Mouse (Mus musculus): ENCODE data around the gene G0s2. TPM values are rescaled to one million over a fixed set of nuclear protein-coding genes. Genes with fewer than 3 reads are reported as not detected.

Gene G0s2
- total and polyA plus RNA-seq, 2 experiments from 2014 or later, result 5.3 to 5.8 TPM

DNA sequence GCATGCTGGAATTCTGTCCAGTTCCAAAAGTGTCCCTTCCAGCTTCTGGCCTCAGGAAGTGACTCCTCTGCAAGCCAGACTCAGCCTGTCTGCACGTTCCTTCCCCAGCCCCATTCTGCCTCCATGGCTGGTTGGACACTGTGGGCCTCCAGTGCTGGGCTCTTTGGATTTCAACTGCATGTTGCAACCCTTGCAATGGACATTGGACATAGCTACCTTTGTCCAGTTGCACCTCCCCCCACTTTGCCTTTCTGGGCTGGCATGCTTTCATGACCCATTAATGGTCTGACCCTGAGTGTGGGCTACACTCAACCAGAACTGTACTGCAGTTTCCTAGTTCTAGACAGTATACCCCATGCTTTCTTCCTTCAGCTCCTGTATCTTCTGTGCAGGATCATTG lies 38.6 kb upstream of the G0s2 start:
- Histone ChIP-seq H3K4me2 (ENCODE audit: low read depth, low read length, poor library complexity, severe bottlenecking) (no peak overlapping the region), H3K27ac (ENCODE audit: low read depth, low read length) (no peak overlapping the region), H3K36me3 (ENCODE audit: insufficient read depth, low read length) (no peaks in the 10 kb centered on the region), H3K9ac (replicated peaks; ENCODE audit: low read length, poor library complexity, severe bottlenecking) (no peak overlapping the region), H3K4me1 (ENCODE audit: insufficient read depth, low read length) (no peaks in the 10 kb centered on the region), H3K4me3 (ENCODE audit: low read depth, low read length) (no peak overlapping the region), H3K9me3 (ENCODE audit: low read length) (no peaks in the 10 kb centered on the region), H3K27me3 (ENCODE audit: insufficient read depth, low read length) (no peaks in the 10 kb centered on the region)
- no peak for TF ChIP-seq CTCF (IDR thresholded peaks at IDR 0.05)
- ATAC-seq (ENCODE audit: low FRiP score), result no peak
- DNase-seq (ENCODE audit: low spot score), result no peak
- WGBS, result 93% methylated on average over 1 of the region's 1 CpGs

DNA sequence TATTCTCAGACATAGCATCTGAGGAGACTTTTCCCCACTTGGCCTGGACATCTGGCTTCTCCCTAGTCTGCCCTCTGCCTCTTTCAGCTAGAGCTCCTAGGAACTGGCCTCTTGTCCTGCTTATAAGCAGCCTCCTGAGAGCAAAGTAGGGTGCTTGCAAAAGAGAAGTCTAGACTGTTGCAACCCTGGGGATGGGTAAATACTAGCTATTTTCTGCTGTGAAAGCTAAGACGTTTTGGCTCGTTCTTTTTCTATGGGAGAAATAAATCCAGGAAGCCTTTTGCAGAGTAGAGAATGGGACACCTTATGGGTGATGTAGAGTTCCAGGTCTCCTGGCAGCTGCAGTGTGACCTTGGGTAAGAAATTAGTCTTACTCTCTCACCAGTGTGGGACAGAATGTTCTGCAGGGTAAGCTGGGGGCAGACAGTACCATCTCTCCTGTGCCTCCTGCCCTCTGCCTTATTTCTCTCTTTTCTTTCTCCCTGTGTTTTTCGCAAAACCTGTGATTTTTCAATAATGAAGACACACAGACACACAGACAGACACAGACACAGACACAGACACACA lies 37.6 kb upstream of the G0s2 start:
- WGBS, result 88% methylated on average over 3 of the region's 3 CpGs
- H3K4me1 ChIP-seq (ENCODE audit: insufficient read depth, low read length), result no peaks in the 10 kb centered on the region
- no peak overlapping the region for H3K27ac ChIP-seq (ENCODE audit: low read depth, low read length)
- no peaks in the 10 kb centered on the region for H3K9me3 ChIP-seq (ENCODE audit: low read length)
- DNase-seq (ENCODE audit: low spot score), result no peak
- no peak for TF ChIP-seq CTCF (IDR thresholded peaks at IDR 0.05)
- no peak overlapping the region for H3K4me2 ChIP-seq (ENCODE audit: low read depth, low read length, poor library complexity, severe bottlenecking)
- H3K36me3 ChIP-seq (ENCODE audit: insufficient read depth, low read length), result no peaks in the 10 kb centered on the region
- H3K4me3 ChIP-seq (ENCODE audit: low read depth, low read length), result no peak overlapping the region
- no peaks in the 10 kb centered on the region for H3K27me3 ChIP-seq (ENCODE audit: insufficient read depth, low read length)
- no peak for ATAC-seq (ENCODE audit: low FRiP score)
- no peak overlapping the region for H3K9ac ChIP-seq (replicated peaks; ENCODE audit: low read length, poor library complexity, severe bottlenecking)

DNA sequence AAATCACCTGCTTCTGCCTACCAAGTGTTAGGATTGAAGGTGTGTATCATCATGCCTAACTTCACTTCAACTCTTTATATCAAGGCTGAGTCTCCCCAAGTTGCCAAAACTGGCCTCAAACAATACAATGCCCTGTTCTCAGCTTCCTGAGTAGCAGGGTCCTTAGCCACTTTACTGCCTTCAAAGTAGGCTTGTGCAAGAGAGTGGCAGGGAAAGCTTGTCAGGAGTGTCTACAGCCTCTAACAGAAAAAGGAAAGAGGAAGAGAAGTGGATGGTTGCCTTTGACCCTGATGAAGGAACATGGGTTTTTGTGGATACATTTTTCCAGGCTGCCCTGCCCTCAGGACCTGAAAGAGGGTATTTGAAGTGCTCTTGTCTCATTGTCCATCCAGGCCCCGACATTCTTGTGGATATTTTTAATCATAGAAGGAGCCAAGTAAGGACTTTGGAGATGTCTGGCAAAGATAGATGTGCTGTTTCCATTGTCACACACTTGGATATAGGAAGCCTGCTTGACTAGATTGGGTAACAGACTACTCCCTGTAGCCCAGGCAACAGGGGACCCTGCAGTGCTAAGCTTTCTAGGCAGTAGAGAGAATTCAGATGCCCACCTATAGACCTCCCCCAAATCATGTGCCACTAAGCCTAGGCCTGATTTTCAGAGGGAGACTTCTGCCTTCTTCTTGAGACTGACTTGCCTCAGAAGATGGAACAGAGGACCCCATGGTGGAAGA lies 36.9 kb upstream of the G0s2 start:
- WGBS, result 76% methylated on average over 1 of the region's 1 CpGs

DNA sequence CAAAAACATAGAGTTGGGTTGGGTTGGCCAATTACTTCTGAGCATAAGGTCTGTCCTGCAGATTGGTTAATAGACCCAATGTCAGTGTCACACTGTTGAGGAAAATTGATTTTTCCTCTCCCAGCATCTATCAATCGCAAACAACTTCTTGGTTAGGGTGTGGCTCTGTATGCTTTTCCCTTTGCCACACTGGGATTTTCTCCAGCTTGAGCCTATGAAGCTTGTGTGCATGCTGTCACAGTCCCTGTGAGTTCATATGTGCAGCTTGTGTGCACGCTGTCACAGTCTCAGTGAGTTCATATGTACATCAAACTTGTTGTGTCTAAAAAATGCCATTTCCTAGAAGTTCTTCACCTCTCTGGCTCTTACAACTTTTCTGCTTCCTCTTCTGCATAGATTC lies 33.8 kb upstream of the G0s2 start:
- WGBS, result 97% methylated on average over 2 of the region's 2 CpGs
- Histone ChIP-seq H3K9me3 (ENCODE audit: low read length) (no peaks in the 10 kb centered on the region), H3K9ac (replicated peaks; ENCODE audit: low read length, poor library complexity, severe bottlenecking) (no peak overlapping the region), H3K4me2 (ENCODE audit: low read depth, low read length, poor library complexity, severe bottlenecking) (no peak overlapping the region), H3K4me1 (ENCODE audit: insufficient read depth, low read length) (no peaks in the 10 kb centered on the region), H3K36me3 (ENCODE audit: insufficient read depth, low read length) (no peaks in the 10 kb centered on the region), H3K4me3 (ENCODE audit: low read depth, low read length) (no peak overlapping the region), H3K27ac (ENCODE audit: low read depth, low read length) (no peak overlapping the region), H3K27me3 (ENCODE audit: insufficient read depth, low read length) (no peaks in the 10 kb centered on the region)
- ATAC-seq (ENCODE audit: low FRiP score), result no peak
- no peak for DNase-seq (ENCODE audit: low spot score)
- TF ChIP-seq CTCF (IDR thresholded peaks at IDR 0.05), result no peak

More for the DNA sequence above, 36.9 kb upstream of the G0s2 start:
- ATAC-seq (ENCODE audit: low FRiP score), result no peak
- Histone ChIP-seq H3K4me3 (ENCODE audit: low read depth, low read length) (no peak overlapping the region), H3K4me2 (ENCODE audit: low read depth, low read length, poor library complexity, severe bottlenecking) (no peak overlapping the region), H3K36me3 (ENCODE audit: insufficient read depth, low read length) (no peaks in the 10 kb centered on the region), H3K9me3 (ENCODE audit: low read length) (no peaks in the 10 kb centered on the region), H3K9ac (replicated peaks; ENCODE audit: low read length, poor library complexity, severe bottlenecking) (no peak overlapping the region), H3K27me3 (ENCODE audit: insufficient read depth, low read length) (no peaks in the 10 kb centered on the region), H3K4me1 (ENCODE audit: insufficient read depth, low read length) (no peaks in the 10 kb centered on the region), H3K27ac (ENCODE audit: low read depth, low read length) (no peak overlapping the region)
- TF ChIP-seq CTCF (IDR thresholded peaks at IDR 0.05), result no peak
- DNase-seq (ENCODE audit: low spot score), result no peak

DNA sequence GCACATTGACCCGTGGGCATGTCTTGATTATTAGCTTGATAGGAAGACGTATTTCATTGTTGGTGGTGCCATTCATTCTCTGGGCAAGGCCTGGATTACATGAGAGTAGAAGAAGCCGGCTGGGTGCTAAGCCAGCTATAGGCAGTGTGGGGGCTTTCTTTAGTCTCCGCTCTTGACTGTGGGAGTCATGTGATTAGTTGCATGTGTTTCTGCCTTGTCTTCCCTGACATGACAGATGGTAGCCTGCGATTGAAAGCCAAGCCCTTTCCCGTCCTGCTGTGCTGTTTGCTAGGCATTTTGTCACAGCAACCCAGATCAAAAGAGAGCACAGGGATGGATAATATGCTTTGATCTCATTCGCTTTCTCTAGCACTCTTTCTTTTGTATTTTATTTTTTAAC lies 32.4 kb upstream of the G0s2 start:
- Histone ChIP-seq H3K4me2 (ENCODE audit: low read depth, low read length, poor library complexity, severe bottlenecking) (no peak overlapping the region), H3K4me3 (ENCODE audit: low read depth, low read length) (no peak overlapping the region), H3K4me1 (ENCODE audit: insufficient read depth, low read length) (no peaks in the 10 kb centered on the region), H3K9ac (replicated peaks; ENCODE audit: low read length, poor library complexity, severe bottlenecking) (no peak overlapping the region), H3K36me3 (ENCODE audit: insufficient read depth, low read length) (no peaks in the 10 kb centered on the region), H3K27ac (ENCODE audit: low read depth, low read length) (no peak overlapping the region), H3K9me3 (ENCODE audit: low read length) (no peaks in the 10 kb centered on the region), H3K27me3 (ENCODE audit: insufficient read depth, low read length) (no peaks in the 10 kb centered on the region)
- ATAC-seq (ENCODE audit: low FRiP score) (no peak), DNase-seq (ENCODE audit: low spot score) (peak; percentile 71)
- WGBS, result 9% methylated on average over 7 of the region's 7 CpGs
- no peak for TF ChIP-seq CTCF (IDR thresholded peaks at IDR 0.05)

DNA sequence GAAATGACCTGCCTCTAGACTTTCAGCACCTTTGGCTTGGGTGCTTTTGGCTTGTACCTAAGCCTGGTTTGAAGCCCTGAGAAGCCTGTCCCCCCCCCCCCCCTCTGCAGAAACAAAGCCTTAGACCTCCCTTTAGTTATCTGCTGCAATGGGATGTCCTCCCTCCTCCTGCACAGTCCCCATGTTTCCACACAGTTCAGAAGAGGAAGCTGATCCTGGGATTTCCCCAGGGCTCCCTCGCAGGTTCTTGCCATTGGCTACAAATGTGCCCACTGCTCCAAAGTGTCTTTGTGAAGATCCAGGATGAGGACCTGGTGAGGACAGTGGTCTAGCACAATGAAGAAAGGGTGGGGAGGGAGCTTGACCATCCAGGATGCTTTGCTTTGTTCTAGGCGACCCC lies 30.1 kb upstream of the G0s2 start:
- Histone ChIP-seq H3K9ac (replicated peaks; ENCODE audit: low read length, poor library complexity, severe bottlenecking) (no peak overlapping the region), H3K27me3 (ENCODE audit: insufficient read depth, low read length) (no peaks in the 10 kb centered on the region), H3K4me3 (ENCODE audit: low read depth, low read length) (no peak overlapping the region), H3K27ac (ENCODE audit: low read depth, low read length) (no peak overlapping the region), H3K36me3 (ENCODE audit: insufficient read depth, low read length) (no peaks in the 10 kb centered on the region), H3K4me1 (ENCODE audit: insufficient read depth, low read length) (no peaks in the 10 kb centered on the region), H3K9me3 (ENCODE audit: low read length) (no peaks in the 10 kb centered on the region), H3K4me2 (ENCODE audit: low read depth, low read length, poor library complexity, severe bottlenecking) (no peak overlapping the region)
- no peak for TF ChIP-seq CTCF (IDR thresholded peaks at IDR 0.05)
- ATAC-seq (ENCODE audit: low FRiP score), result no peak
- DNase-seq (ENCODE audit: low spot score), result no peak
- 88% methylated on average over 2 of the region's 2 CpGs for WGBS
